Mouse (Mus musculus) induced T-regulatory cell, adult 2 months (primary cell): Measurements from ENCODE around the gene Wif1.

Source experiments
- DNase-seq: peaks from one replicate; pipeline ENCODE4 v3.0.0-alpha.2; 2012; ENCODE audit warnings: low read depth

The Wif1 gene

DNA sequence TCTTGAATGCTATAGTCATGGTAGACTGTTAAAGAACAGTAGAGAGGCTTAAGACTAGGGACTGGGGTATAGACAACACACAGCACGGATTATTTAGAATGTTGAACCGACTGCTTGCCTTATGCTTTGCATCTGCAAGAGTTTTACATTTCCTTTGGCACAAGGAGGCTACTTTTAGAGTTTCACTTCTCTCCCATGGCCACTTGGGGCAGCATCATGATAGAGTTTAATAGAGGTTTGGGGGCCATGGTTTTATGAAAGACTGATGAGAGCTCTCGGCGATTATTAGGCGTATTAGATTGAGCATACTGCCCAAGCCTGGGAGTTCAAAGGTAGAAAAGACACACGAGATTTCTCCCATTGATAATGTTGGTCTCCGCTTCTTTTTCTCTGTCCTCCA is 37.0 kb downstream of the Wif1 start:
- peak; percentile 4 for DNase-seq

GRCm38 (mm10) chr10:121080500-121080899 is 46.7 kb downstream of the Wif1 start:
- DNase-seq = no peak

GRCm38 (mm10) chr10:121082881-121083280 is 49.1 kb downstream of the Wif1 start:
- DNase-seq = no peak

DNA sequence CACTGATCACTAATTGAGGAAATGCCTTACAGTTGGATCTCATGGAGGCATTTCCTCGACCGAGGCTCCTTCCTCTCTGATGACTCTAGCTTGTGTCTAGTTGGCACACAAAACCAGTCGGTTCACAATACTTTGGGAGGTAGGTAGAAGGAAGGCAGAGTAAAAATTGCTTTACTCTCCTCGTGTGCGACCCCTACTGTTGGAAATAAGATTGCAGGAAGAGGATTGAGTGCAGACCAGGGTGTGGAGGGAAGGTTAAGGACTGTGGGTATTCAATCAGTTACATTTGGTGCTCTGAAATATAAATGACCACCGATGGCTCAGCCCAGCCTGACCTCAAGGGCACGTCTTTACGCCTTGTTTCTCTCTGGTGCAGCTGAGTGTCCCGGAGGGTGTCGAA is 49.8 kb downstream of the Wif1 start:
- DNase-seq = peak; percentile 14

GRCm38 (mm10) chr10:121088679-121089078 is 54.9 kb downstream of the Wif1 start:
- no peak for DNase-seq

DNA sequence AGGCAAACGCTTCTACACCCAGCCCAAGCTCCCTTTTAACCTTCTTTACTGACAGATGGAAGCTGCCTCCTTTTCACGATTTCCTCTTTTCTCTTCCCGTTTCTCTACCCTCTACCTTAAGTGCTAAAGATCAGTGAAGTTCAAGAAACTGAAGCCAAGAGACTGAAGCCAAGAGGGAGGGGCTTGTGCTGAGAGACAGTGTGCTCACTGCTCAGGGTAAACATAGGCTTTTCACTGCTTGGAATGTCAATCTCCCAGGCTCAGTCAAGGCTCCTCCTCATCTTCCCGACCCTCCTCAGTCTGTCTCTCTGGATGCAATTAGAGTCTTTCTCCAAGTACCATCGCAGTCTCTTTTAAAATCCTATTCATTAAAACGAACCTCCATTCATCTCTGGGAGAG is 55.6 kb downstream of the Wif1 start:
- no peak for DNase-seq

- DNase-seq = no peak
Observed at GRCm38 (mm10) chr10:121090006-121090405, 56.2 kb downstream of the Wif1 start.

- DNase-seq = no peak
Observed at GRCm38 (mm10) chr10:121095948-121096347, 62.2 kb downstream of the Wif1 start.

GRCm38 (mm10) chr10:121098263-121098662 is 64.5 kb downstream of the Wif1 start:
- no peak for DNase-seq

GRCm38 (mm10) chr10:121099658-121100057 is 65.9 kb downstream of the Wif1 start:
- no peak for DNase-seq

DNA sequence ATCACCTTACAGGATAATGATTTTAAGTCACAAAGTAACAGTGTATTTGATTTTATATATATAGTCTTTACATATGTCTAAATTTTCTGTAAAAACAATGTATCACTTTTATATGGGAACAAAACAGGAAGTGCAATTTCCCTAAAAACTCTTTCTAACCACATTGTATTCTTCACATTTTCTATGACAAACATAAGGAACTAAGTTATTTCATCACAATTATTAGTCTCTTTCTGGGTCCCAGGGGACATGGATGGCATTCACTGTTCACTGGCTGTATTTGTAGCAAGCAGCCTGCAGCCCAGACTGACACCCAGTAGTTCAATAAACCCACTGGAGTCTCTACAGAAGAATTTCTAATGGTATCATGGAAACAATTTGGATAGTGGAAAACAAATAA is 82.4 kb downstream of the Wif1 start:
- DNase-seq = no peak

GRCm38 (mm10) chr10:121116636-121117035 is 82.9 kb downstream of the Wif1 start:
- DNase-seq = no peak

DNA sequence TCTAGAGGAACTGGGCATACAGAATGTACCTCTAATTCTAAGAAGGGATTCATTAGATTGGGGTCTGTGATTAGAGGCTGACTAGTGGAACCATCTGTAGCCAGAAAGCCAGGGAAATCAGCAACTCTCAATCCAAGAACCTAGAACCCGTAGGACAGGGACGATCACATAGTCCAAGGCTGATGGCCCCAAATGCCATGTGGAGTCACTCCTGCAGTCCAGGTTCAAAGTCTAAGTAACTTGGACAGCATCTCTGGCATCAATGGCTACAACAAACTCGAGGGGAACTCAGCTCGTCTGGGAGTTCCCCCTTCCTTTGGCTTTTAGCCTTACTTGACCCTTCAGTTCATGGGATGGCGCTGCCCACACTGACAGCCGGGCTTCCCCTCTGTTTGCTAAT is 87.0 kb downstream of the Wif1 start:
- DNase-seq = no peak

DNA sequence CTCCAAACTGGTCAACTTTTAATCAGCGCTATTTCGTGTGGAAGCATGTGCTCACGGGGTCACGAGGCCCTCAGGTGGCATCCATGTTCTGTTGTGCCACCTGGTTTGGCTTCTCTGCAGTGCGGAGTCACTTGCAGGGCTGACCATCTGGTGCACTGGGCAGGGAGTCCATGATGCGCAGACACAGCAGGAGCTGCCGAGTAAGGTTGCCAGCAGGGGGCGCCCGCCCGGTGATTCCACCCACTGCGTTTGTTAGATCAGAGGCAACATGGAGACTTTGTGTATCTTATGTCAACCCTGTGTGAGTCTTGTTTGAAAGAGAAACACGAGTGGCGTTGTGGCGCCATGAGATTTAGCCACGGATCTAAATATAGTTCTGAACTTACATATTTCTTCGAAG is 90.7 kb downstream of the Wif1 start:
- DNase-seq = peak; percentile 43

DNA sequence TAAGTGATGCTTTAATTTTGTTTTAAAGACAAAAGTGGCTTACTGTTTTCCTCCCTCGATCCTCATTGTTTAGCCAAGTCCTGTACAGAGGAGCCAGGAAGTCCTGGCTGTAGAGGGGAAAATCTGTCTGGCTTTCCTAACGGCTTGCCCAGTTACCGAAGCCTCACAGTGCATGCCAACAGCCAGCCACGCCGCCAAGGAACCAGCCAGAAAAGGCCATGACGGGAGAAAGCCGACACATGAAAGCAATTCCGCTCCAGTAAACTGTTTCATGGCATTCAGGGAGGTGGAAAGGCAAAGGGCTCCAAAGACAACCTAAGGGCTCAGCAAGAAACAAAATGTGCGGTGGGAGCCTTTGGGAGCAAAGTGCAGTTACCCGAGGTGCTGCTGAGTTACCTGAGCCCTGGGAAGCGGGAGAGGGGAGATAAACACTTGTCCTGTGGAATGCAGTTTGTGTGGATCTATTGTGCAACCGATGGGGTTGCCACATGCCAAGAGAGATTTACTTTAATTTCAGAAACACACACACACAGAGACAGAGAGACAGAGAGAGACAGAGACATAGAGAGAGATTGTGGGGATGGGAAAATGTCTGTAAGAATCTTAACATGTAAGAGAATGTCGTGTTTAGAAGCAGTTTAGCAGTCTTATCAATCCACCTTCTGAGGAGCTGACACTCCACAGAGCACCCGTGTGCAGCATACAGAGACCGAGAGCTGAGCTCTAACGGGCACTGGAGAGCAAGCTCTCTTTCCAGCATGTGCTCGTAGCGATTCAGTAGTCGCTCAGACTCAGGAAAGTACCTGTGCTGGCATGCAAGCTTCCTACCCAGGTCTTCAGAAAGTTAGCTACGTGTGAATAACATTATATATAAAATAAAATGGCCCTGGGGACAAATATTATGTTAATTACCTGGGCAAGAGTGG is 95.5 kb downstream of the Wif1 start:
- DNase-seq = no peak
